Mouse (Mus musculus): ENCODE results near the gene Fmod. TPM values are rescaled to one million over a fixed set of nuclear protein-coding genes. Genes with fewer than 3 reads are reported as not detected.

The Fmod gene
- not detected in 2 replicates for polyA plus RNA-seq (2012)

GRCm38 (mm10) chr1:134037172-134037571, at the start of gene Fmod:
Fmod (plus strand) TSS chr1:134037254.
- TF ChIP-seq GATA1 (IDR thresholded peaks at IDR 0.05; ENCODE audit: low read length) = no peak

- TF ChIP-seq GATA1 (IDR thresholded peaks at IDR 0.05; ENCODE audit: low read length) = no peak
Measured at GRCm38 (mm10) chr1:133988845-133989244, 48.2 kb upstream of the Fmod start.

GRCm38 (mm10) chr1:133991277-133991676, 45.8 kb upstream of the Fmod start:
- TF ChIP-seq GATA1 (IDR thresholded peaks at IDR 0.05; ENCODE audit: low read length) = no peak

GRCm38 (mm10) chr1:134005490-134005889, 31.6 kb upstream of the Fmod start:
- no peak for TF ChIP-seq GATA1 (IDR thresholded peaks at IDR 0.05; ENCODE audit: low read length)

- TF ChIP-seq GATA1 (IDR thresholded peaks at IDR 0.05; ENCODE audit: low read length) = no peak
Measured at GRCm38 (mm10) chr1:134006105-134006764, 30.8 kb upstream of the Fmod start.

GRCm38 (mm10) chr1:134024293-134024971, 12.6 kb upstream of the Fmod start:
- no peak for TF ChIP-seq GATA1 (IDR thresholded peaks at IDR 0.05; ENCODE audit: low read length)

- TF ChIP-seq GATA1 (IDR thresholded peaks at IDR 0.05; ENCODE audit: low read length) = no peak
Measured at GRCm38 (mm10) chr1:134025975-134026374, 11.1 kb upstream of the Fmod start.

GRCm38 (mm10) chr1:134026741-134027140, 10.3 kb upstream of the Fmod start:
- no peak for TF ChIP-seq GATA1 (IDR thresholded peaks at IDR 0.05; ENCODE audit: low read length)

- no peak for TF ChIP-seq GATA1 (IDR thresholded peaks at IDR 0.05; ENCODE audit: low read length)
Measured at GRCm38 (mm10) chr1:134028161-134028846, 8.8 kb upstream of the Fmod start.

GRCm38 (mm10) chr1:134036492-134036891, 562 bp upstream of the Fmod start:
- TF ChIP-seq GATA1 (IDR thresholded peaks at IDR 0.05; ENCODE audit: low read length) = no peak

GRCm38 (mm10) chr1:134038336-134038735, 1.3 kb downstream of the Fmod start:
- no peak for TF ChIP-seq GATA1 (IDR thresholded peaks at IDR 0.05; ENCODE audit: low read length)

GRCm38 (mm10) chr1:134039361-134039760, 2.3 kb downstream of the Fmod start:
- TF ChIP-seq GATA1 (IDR thresholded peaks at IDR 0.05; ENCODE audit: low read length) = no peak

- TF ChIP-seq GATA1 (IDR thresholded peaks at IDR 0.05; ENCODE audit: low read length) = no peak
Measured at GRCm38 (mm10) chr1:134041900-134042299, 4.8 kb downstream of the Fmod start.

GRCm38 (mm10) chr1:134042341-134042740, 5.3 kb downstream of the Fmod start:
- no peak for TF ChIP-seq GATA1 (IDR thresholded peaks at IDR 0.05; ENCODE audit: low read length)

- no peak for TF ChIP-seq GATA1 (IDR thresholded peaks at IDR 0.05; ENCODE audit: low read length)
Measured at GRCm38 (mm10) chr1:134044805-134045204, 7.8 kb downstream of the Fmod start.

- no peak for TF ChIP-seq GATA1 (IDR thresholded peaks at IDR 0.05; ENCODE audit: low read length)
Measured at GRCm38 (mm10) chr1:134045971-134046370, 8.9 kb downstream of the Fmod start.

Measured in G1E-ER4 (cell line).